Mouse (Mus musculus): ENCODE measurements around the gene Cox11. TPM values are rescaled to one million over a fixed set of nuclear protein-coding genes. Genes with fewer than 3 reads are reported as not detected.

Gene Cox11
- total RNA-seq, 1 experiment from 2014 or later: 18.4 TPM

GRCm38 (mm10) chr11:90694206-90694605, 56.2 kb downstream of the Cox11 start:
- no peak for ATAC-seq (ENCODE audit: extremely low read depth, insufficient number of reproducible peaks, low FRiP score, poor library complexity, severe bottlenecking)

Other genes starting within 250 kb of the Cox11 start
- gene Hlf, start 247.3 kb upstream of the Cox11 start, total RNA-seq (2017): 0.37 TPM in 1 of 2 replicates, not detected in the other
- 5.8 TPM in 2 replicates for gene Stxbp4, start 89 bp upstream of the Cox11 start, total RNA-seq (2017)
- gene Tom1l1, start 50.2 kb downstream of the Cox11 start, total RNA-seq (2017): 1.8 and 1.9 TPM in 2 replicates

All from neutrophil, adult 5-6 weeks (primary cell).